Mouse (Mus musculus) G1E (cell line): ENCODE results near the gene Cope. TPM values are rescaled to one million over a fixed set of nuclear protein-coding genes. Genes with fewer than 3 reads are reported as not detected.

Source experiments
- ATAC-seq: 2 replicates; pipeline ENCODE4 v1.8.0; 2016; ENCODE audit warnings: mild to moderate bottlenecking; ENCODE audit not compliant: insufficient number of reproducible peaks, poor library complexity, low FRiP score, severe bottlenecking; ENCODE audit errors: extremely low read depth
- DNase-seq: peaks from one replicate; pipeline ENCODE4 v3.0.0; 2012; ENCODE audit warnings: low spot score
- H3K27me3 ChIP-seq: 2 replicates; pipeline ENCODE4 v1.6.1; 2012; ENCODE audit warnings: mild to moderate bottlenecking, low read length, inconsistent platforms; ENCODE audit not compliant: insufficient read depth
- H3K36me3 ChIP-seq: replicated peaks from 2 replicates; pipeline ENCODE3; 2012; ENCODE audit warnings: mild to moderate bottlenecking, inconsistent platforms
- H3K4me1 ChIP-seq: 2 replicates; pipeline ENCODE4 v1.6.1; 2012; ENCODE audit warnings: low read depth, low read length, inconsistent platforms, mixed read lengths; ENCODE audit not compliant: insufficient read depth
- H3K4me3 ChIP-seq: 2 replicates; pipeline ENCODE4 v1.5.1; 2012; ENCODE audit warnings: low read depth, mild to moderate bottlenecking, inconsistent platforms, low read length, moderate library complexity, mixed read lengths
- H3K9me3 ChIP-seq: replicated peaks from 2 replicates; pipeline ENCODE4 v1.6.1; 2012; ENCODE audit warnings: inconsistent platforms
- CTCF ChIP-seq: IDR thresholded peaks from 2 replicates; pipeline ENCODE4 v1.5.1; 2012; ENCODE audit warnings: low read depth, low read length, inconsistent platforms, mixed read lengths
- GATA1 ChIP-seq: IDR thresholded peaks from 2 replicates; pipeline ENCODE4 v1.6.1; 2012; ENCODE audit warnings: borderline replicate concordance, low read length, inconsistent platforms, mixed read lengths
- GATA2 ChIP-seq: IDR thresholded peaks from 2 replicates; pipeline ENCODE4 v1.6.1; 2012; ENCODE audit warnings: low read depth, low read length, inconsistent platforms, borderline replicate concordance
- POLR2AphosphoS5 ChIP-seq: IDR thresholded peaks from 2 replicates; pipeline ENCODE4 v1.6.1; 2012; ENCODE audit warnings: low read depth, low read length, inconsistent platforms; ENCODE audit not compliant: insufficient replicate concordance
- TAL1 ChIP-seq: conservative IDR thresholded peaks from 2 replicates; pipeline ENCODE4 v1.6.1; 2012; ENCODE audit warnings: low read depth, low read length, inconsistent platforms, mixed read lengths
- polyA plus RNA-seq: library from polyadenylated mRNA; stranded (reverse); fragments of >175 nt; gene quantifications from 2 replicates; pipeline ENCODE4 v1.2.3, GENCODE M21; 2012
- total RNA-seq, 2 experiments: library from RNA; stranded (forward) in 1 of 2; stranded (reverse) in 1 of 2; fragments of 200-1000 nt in 1 of 2; fragments of >200 nt in 1 of 2; fragmentation: Nextera tagmentation in 1 of 2; gene quantifications; 2 replicates each; pipeline ENCODE4 v1.2.3; 2014 to 2017

Gene Cope
- total and polyA plus RNA-seq, 3 experiments = 78.3 to 358 (median 152) TPM

- Histone ChIP-seq H3K4me3 (no peak overlapping the region), H3K4me1 (peaks cover 26% of the 10 kb centered on the region), H3K36me3 (peaks cover 22% of the 10 kb centered on the region), H3K9me3 (no peaks in the 10 kb centered on the region), H3K27me3 (peaks cover 50% of the 10 kb centered on the region)
- no peak for ATAC-seq
- DNase-seq = no peak
- no peak for TF ChIP-seq GATA2
Measured at GRCm38 (mm10) chr8:70316511-70317504, 14.5 kb downstream of the Cope start.

GRCm38 (mm10) chr8:70317872-70318271 is 15.6 kb downstream of the Cope start:
- TF ChIP-seq CTCF = no peak
- TF ChIP-seq TAL1 = no peak
- TF ChIP-seq GATA1 = no peak
- no peak for TF ChIP-seq GATA2
- TF ChIP-seq POLR2AphosphoS5 = no peak
- peaks cover 58% of the 10 kb centered on the region for H3K27me3 ChIP-seq
- H3K4me3 ChIP-seq = no peak overlapping the region
- ATAC-seq = no peak
- H3K36me3 ChIP-seq = peaks cover 11% of the 10 kb centered on the region
- H3K4me1 ChIP-seq = peaks cover 23% of the 10 kb centered on the region
- H3K9me3 ChIP-seq = no peaks in the 10 kb centered on the region
- DNase-seq = no peak

DNA sequence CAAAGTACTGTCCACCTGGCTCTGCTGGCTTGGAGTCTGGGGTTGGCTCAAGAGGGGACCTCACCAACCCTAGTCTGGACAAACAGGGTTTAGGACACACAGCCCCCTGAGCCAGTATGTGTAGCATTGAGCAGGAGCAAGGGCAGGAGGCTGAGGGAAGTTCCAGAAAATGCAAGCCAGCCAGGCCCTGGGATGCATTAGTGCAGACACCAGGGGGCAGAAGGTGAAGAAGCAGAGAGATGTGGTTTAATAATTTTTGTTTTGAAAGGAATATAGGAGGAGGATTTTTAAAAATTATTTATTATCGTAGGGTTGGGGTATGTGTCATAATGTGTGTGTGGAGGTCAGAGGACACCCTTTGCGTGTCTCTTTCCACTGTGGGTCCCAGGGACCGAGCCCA is 21.4 kb downstream of the Cope start:
- Histone ChIP-seq H3K27me3 (peaks cover 38% of the 10 kb centered on the region), H3K4me3 (no peak overlapping the region), H3K4me1 (peaks cover 22% of the 10 kb centered on the region), H3K9me3 (peaks cover 7% of the 10 kb centered on the region), H3K36me3 (no peaks in the 10 kb centered on the region)
- DNase-seq (no peak), ATAC-seq (no peak)
- no peak for TF ChIP-seq POLR2AphosphoS5
- no peak for TF ChIP-seq TAL1
- no peak for TF ChIP-seq GATA2
- no peak for TF ChIP-seq CTCF
- no peak for TF ChIP-seq GATA1

GRCm38 (mm10) chr8:70327512-70327911 is 25.2 kb downstream of the Cope start:
- ATAC-seq (0 out of 2 replicates have a peak, but pooled peaks have one; percentile 15), DNase-seq (no peak)
- Histone ChIP-seq H3K27me3 (peaks cover 17% of the 10 kb centered on the region), H3K36me3 (peaks cover 31% of the 10 kb centered on the region), H3K4me1 (peaks cover 30% of the 10 kb centered on the region), H3K9me3 (peaks cover 24% of the 10 kb centered on the region), H3K4me3 (no peak overlapping the region)
- TF ChIP-seq CTCF = no peak
- peak; percentile 49 for TF ChIP-seq TAL1
- no peak for TF ChIP-seq POLR2AphosphoS5
- TF ChIP-seq GATA2 = no peak
- no peak for TF ChIP-seq GATA1

- TF ChIP-seq GATA2 (no peak), GATA1 (no peak), POLR2AphosphoS5 (no peak), CTCF (no peak), TAL1 (no peak)
- H3K36me3 ChIP-seq = peaks cover 49% of the 10 kb centered on the region
- no peak within 1 kb of the TSS; the same call in 1 of the 2 replicates for H3K4me3 ChIP-seq
- no peak for ATAC-seq
- DNase-seq = no peak
- peaks cover 28% of the 10 kb centered on the region for H3K4me1 ChIP-seq
- H3K27me3 ChIP-seq = peaks cover 5% of the 10 kb centered on the region; the same call in 1 of the 2 replicates
- peaks cover 34% of the 10 kb centered on the region for H3K9me3 ChIP-seq
Measured at GRCm38 (mm10) chr8:70329124-70329834, 27.0 kb downstream of the Cope start, which contains the start of gene Gdf1. Gene Gdf1 (plus strand): TSS chr8:70329817.

DNA sequence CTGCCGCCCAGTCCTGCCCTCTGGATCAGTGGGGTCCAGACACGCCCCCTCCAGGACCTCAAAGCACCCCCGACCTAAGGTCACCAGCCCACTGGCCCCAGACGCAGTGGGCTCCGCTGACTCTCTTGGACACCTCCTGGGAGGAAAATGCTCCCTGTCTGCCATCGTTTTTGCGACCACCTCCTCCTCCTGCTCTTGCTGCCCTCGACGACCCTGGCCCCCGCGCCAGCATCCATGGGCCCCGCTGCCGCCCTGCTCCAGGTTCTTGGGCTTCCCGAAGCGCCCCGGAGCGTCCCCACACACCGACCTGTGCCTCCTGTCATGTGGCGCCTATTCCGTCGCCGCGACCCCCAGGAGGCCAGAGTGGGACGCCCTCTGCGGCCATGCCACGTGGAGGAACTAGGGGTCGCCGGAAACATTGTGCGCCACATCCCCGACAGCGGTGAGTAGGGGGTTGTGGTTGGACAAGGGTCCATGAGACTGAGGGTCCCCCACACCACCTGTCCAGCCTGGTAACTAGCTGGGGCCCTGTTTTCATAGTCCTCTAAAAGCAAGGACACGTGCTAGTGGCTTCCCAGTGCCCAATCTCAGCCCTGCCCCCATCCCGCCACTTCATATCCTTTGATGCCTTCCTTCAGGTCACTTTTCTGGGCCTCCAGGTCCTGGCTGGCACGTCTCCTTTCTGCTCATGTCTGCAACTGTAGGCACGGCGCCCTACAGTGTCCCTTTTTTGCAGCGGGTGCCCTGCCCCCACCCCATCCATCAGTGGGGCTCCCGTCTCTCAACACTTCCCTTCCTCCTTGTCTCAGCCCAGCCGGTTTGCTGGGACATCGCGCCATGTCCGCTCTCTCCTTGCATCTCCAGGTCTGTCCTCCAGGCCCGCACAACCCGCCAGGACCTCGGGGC is 27.8 kb downstream of the Cope start:
- H3K9me3 ChIP-seq = peaks cover 34% of the 10 kb centered on the region
- no peak for DNase-seq
- ATAC-seq = no peak
- TF ChIP-seq GATA1 (no peak), GATA2 (no peak), POLR2AphosphoS5 (no peak), TAL1 (no peak), CTCF (no peak)
- H3K27me3 ChIP-seq = peaks cover 2% of the 10 kb centered on the region; the same call in 1 of the 2 replicates
- peaks cover 57% of the 10 kb centered on the region for H3K36me3 ChIP-seq
- no peak overlapping the region; the same call in 1 of the 2 replicates for H3K4me3 ChIP-seq
- peaks cover 26% of the 10 kb centered on the region for H3K4me1 ChIP-seq
